Mouse (Mus musculus) thymus, adult 2 months (tissue): ENCODE results near the gene Col8a2.

Experiments
- CTCF ChIP-seq: fragments of 200-500 bp; IDR thresholded peaks from 2 replicates; pipeline ENCODE4 v1.5.1; 2012; ENCODE audit warnings: mild to moderate bottlenecking, control low read depth, low read length, moderate library complexity, borderline replicate concordance; ENCODE audit not compliant: control insufficient read depth, poor library complexity, insufficient read depth; ENCODE audit errors: extremely low read depth
- POLR2A ChIP-seq: fragments of 200-500 bp; IDR thresholded peaks from 2 replicates; pipeline ENCODE4 v1.6.1; 2012; ENCODE audit warnings: mild to moderate bottlenecking, low read length, control low read depth, moderate library complexity; ENCODE audit not compliant: control insufficient read depth, poor library complexity, insufficient read depth; ENCODE audit errors: extremely low read depth

- TF ChIP-seq CTCF (no peak), POLR2A (no peak)
Measured at GRCm38 (mm10) chr4:126260520-126261201, 25.9 kb upstream of the Col8a2 start.
